Mouse (Mus musculus): ENCODE results near the gene Nell2. TPM values are rescaled to one million over a fixed set of nuclear protein-coding genes. Genes with fewer than 3 reads are reported as not detected.

Nell2 gene
- polyA plus RNA-seq, 1 experiment from 2014 or later = 1.8 TPM

DNA sequence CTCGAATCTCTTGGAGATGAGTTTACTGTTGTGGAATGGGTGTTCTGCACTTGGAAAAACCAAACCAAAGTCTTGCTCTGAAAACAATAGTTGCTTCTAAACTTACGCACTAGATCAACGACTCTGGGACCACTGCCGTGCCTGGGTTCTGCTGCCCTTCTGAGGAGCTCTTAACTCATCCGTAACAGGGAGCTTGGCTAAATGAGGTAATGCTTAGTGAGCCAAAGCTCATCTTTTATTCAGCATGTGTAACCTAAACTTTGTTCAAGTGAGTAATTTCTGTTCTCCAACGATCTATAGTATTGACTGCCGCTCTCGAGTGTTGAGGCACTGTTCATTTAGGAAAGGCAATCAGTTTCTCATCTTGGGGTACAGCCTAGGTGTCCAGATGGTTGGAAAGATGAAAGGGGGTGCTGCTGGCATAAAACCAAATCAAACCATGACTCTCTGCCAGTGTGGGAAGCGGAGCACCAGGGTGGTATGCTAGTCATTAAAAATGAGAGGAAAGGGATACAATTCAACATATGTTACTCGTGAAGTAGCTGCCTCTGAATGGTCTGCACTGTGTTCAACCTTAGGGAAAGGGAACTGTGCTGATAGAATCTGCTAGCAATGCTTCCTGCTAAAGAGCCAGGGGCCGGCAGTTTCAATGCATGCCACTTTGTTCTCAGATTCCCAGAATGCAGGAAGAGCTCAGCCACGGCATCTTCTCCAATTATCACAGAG is 311.6 kb downstream of the Nell2 start:
- no peak overlapping the region for H3K27ac ChIP-seq (ENCODE audit: low read depth, low read length)
- ATAC-seq (replicated peaks; ENCODE audit: low FRiP score) (no peak), DNase-seq (ENCODE audit: low spot score) (no peak)
- 79% methylated on average over 12 of the region's 12 CpGs for WGBS
- H3K4me3 ChIP-seq (ENCODE audit: low read depth, low read length) = no peak overlapping the region
- H3K36me3 ChIP-seq (ENCODE audit: control insufficient read depth, insufficient read depth, low read length) = no peaks in the 10 kb centered on the region
- no peak overlapping the region for H3K4me2 ChIP-seq
- H3K9ac ChIP-seq (ENCODE audit: low read depth, low read length) = no peak overlapping the region
- no peaks in the 10 kb centered on the region for H3K27me3 ChIP-seq (replicated peaks; ENCODE audit: control insufficient read depth, insufficient read depth, low read length)
- no peaks in the 10 kb centered on the region for H3K9me3 ChIP-seq (ENCODE audit: control insufficient read depth, low read length)
- no peaks in the 10 kb centered on the region for H3K4me1 ChIP-seq (replicated peaks; ENCODE audit: control insufficient read depth, insufficient read depth, low read length)

DNA sequence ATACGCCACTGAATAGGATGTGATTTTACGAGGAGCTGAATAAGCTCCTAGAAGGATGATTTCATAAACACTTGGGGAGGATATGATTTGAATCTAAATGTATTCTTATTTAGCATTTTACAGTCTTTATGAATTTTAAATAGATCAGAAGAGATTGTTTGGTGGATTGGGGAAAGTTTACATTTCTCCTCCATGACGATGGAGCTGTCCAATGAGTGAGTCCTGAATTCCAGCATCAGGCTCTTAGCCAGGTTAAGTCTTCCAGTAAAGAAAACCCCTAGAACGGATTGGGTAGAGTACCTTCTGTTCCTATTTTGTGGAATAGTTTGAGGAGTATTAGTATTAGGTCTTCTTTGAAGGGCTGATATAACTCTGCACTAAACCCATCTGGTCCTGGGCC is 317.8 kb downstream of the Nell2 start:
- H3K27ac ChIP-seq (ENCODE audit: low read depth, low read length) = no peak overlapping the region
- H3K9ac ChIP-seq (ENCODE audit: low read depth, low read length) = no peak overlapping the region
- H3K36me3 ChIP-seq (ENCODE audit: control insufficient read depth, insufficient read depth, low read length) = no peaks in the 10 kb centered on the region
- ATAC-seq (replicated peaks; ENCODE audit: low FRiP score) (no peak), DNase-seq (ENCODE audit: low spot score) (no peak)
- WGBS = 71% methylated on average over 4 of the region's 4 CpGs
- no peaks in the 10 kb centered on the region for H3K9me3 ChIP-seq (ENCODE audit: control insufficient read depth, low read length)
- H3K4me2 ChIP-seq = no peak overlapping the region
- no peaks in the 10 kb centered on the region for H3K27me3 ChIP-seq (replicated peaks; ENCODE audit: control insufficient read depth, insufficient read depth, low read length)
- no peak overlapping the region for H3K4me3 ChIP-seq (ENCODE audit: low read depth, low read length)
- no peaks in the 10 kb centered on the region for H3K4me1 ChIP-seq (replicated peaks; ENCODE audit: control insufficient read depth, insufficient read depth, low read length)

DNA sequence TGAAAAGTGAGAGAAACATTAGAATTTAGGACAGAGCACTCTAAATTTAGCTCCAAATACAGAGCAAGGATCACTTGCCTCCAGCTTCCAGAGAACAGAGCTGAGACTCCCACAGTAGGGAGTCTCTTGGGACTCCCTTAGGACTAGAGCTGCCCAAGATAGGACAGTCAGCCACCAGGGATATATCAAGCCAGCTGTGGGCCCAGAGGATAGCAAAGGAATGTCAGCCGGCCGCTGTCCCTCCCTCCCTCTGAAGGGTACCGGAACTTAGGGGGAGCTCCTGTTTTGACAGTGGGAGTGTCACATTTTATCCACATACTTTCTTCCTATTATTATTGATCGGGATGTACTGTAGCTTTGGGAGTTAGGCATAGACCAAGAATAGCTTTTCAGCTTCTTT is 319.2 kb downstream of the Nell2 start:
- DNase-seq (ENCODE audit: low spot score) = no peak
- no peak overlapping the region for H3K9ac ChIP-seq (ENCODE audit: low read depth, low read length)
- WGBS = 83% methylated on average over 4 of the region's 4 CpGs
- H3K9me3 ChIP-seq (ENCODE audit: control insufficient read depth, low read length) = no peaks in the 10 kb centered on the region
- H3K36me3 ChIP-seq (ENCODE audit: control insufficient read depth, insufficient read depth, low read length) = no peaks in the 10 kb centered on the region
- no peak overlapping the region for H3K4me3 ChIP-seq (ENCODE audit: low read depth, low read length)
- H3K27ac ChIP-seq (ENCODE audit: low read depth, low read length) = no peak overlapping the region
- H3K4me2 ChIP-seq = no peak overlapping the region
- no peak for ATAC-seq (replicated peaks; ENCODE audit: low FRiP score)
- H3K27me3 ChIP-seq (replicated peaks; ENCODE audit: control insufficient read depth, insufficient read depth, low read length) = no peaks in the 10 kb centered on the region
- no peaks in the 10 kb centered on the region for H3K4me1 ChIP-seq (replicated peaks; ENCODE audit: control insufficient read depth, insufficient read depth, low read length)

DNA sequence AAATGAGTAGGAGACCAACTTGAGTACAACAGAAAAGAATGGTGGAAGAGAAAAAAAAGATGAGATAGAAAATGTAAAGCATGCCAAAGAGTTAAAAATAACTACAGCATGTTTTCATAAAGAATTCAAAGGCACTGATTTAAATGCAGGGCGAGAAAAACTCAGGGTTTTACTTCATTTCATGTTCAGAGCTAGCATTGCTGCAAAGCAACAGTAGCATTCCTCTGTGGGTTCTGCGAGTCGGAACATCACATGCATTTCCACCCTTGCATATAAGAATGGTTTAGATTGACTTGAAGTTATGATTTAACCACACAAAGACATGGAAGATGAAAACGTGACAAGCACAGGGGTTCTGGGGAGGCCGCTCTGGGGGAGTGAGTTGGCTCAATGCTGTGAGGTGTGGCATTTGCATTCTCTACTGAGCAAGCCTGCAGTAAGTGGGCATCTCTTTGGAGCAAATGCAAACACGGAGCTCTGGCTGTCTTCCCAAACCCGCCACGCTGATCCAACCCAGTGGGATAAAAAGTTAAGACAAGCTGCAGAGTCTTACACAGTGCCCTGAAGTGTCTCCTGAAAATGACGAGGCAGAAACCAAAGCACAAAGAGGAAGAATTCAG is 334.6 kb downstream of the Nell2 start:
- Histone ChIP-seq H3K27me3 (replicated peaks; ENCODE audit: control insufficient read depth, insufficient read depth, low read length) (no peaks in the 10 kb centered on the region), H3K9me3 (ENCODE audit: control insufficient read depth, low read length) (no peaks in the 10 kb centered on the region), H3K4me2 (no peak overlapping the region), H3K4me1 (replicated peaks; ENCODE audit: control insufficient read depth, insufficient read depth, low read length) (no peaks in the 10 kb centered on the region), H3K27ac (ENCODE audit: low read depth, low read length) (no peak overlapping the region), H3K36me3 (ENCODE audit: control insufficient read depth, insufficient read depth, low read length) (no peaks in the 10 kb centered on the region), H3K9ac (ENCODE audit: low read depth, low read length) (no peak overlapping the region), H3K4me3 (ENCODE audit: low read depth, low read length) (no peak overlapping the region)
- DNase-seq (ENCODE audit: low spot score) (no peak), ATAC-seq (replicated peaks; ENCODE audit: low FRiP score) (no peak)
- WGBS = 70% methylated on average over 9 of the region's 9 CpGs

DNA sequence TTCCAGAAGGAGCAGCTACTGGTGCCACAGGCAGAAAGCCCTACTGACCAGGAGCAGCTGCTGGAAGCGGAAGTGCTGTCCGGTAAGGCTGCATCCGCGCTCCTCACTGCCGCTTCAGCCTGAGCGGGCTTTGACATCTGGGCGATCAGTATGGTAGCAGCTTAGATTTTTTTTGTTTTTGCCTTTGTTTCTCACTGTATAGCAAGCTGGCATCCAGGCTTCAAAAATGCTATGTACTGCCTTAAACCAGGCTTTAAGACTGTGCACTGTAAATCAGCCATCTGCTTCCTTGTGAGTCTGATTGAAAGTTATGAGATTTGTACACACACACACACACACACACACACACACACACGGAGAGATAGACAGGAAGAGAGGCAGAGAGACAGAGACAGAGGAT is 335.4 kb downstream of the Nell2 start:
- no peaks in the 10 kb centered on the region for H3K9me3 ChIP-seq (ENCODE audit: control insufficient read depth, low read length)
- no peak for DNase-seq (ENCODE audit: low spot score)

DNA sequence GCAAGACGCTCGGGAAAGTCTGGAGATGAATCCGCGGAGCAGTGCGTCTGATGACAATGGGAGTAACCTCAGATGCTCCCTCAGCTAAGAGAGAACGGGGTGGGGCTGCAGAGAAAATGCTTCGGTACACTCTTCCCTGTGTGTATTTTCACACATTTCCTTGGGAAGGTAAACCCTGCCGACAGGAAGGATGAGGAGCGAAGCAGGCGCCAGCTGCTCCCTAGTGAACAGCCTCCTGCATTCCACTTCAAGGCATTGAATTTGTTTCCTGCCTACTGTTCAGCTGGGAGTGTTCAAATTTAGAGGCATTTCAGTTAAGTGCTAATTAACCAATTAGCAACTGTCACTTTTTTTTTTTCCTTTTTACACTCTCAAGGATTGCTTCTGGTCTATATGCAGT is 342.1 kb downstream of the Nell2 start:
- Histone ChIP-seq H3K4me2 (no peak overlapping the region), H3K4me3 (ENCODE audit: low read depth, low read length) (no peak overlapping the region), H3K36me3 (ENCODE audit: control insufficient read depth, insufficient read depth, low read length) (no peaks in the 10 kb centered on the region), H3K9me3 (ENCODE audit: control insufficient read depth, low read length) (no peaks in the 10 kb centered on the region), H3K27ac (ENCODE audit: low read depth, low read length) (no peak overlapping the region), H3K27me3 (replicated peaks; ENCODE audit: control insufficient read depth, insufficient read depth, low read length) (no peaks in the 10 kb centered on the region), H3K9ac (ENCODE audit: low read depth, low read length) (no peak overlapping the region), H3K4me1 (replicated peaks; ENCODE audit: control insufficient read depth, insufficient read depth, low read length) (no peaks in the 10 kb centered on the region)
- ATAC-seq (replicated peaks; ENCODE audit: low FRiP score) (no peak), DNase-seq (ENCODE audit: low spot score) (no peak)
- 52% methylated on average over 10 of the region's 10 CpGs for WGBS

More for the DNA sequence above, 335.4 kb downstream of the Nell2 start:
- Histone ChIP-seq H3K27ac (ENCODE audit: low read depth, low read length) (no peak overlapping the region), H3K36me3 (ENCODE audit: control insufficient read depth, insufficient read depth, low read length) (no peaks in the 10 kb centered on the region), H3K4me2 (no peak overlapping the region), H3K4me1 (replicated peaks; ENCODE audit: control insufficient read depth, insufficient read depth, low read length) (no peaks in the 10 kb centered on the region), H3K9ac (ENCODE audit: low read depth, low read length) (no peak overlapping the region), H3K27me3 (replicated peaks; ENCODE audit: control insufficient read depth, insufficient read depth, low read length) (no peaks in the 10 kb centered on the region), H3K4me3 (ENCODE audit: low read depth, low read length) (no peak overlapping the region)
- ATAC-seq (replicated peaks; ENCODE audit: low FRiP score) = no peak
- WGBS = 85% methylated on average over 8 of the region's 8 CpGs

DNA sequence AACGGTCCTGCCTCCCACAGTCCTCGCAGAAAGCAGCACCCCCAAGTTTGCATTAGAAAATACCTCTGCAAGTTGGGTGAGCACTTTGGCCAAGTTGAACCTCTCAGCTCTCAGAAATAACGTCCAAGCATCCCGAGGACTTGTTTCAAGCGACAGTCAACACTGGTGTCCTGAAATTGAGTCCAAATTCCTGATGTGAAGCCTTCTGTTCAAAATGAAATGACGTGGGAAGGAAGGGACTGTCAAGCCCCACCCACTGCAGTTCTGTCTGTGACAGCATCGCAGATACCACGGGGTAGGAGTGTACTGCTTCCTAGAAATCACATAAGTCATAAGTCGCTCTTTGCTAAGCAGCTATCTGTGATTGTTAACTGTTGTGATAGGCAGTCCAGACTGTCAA is 342.9 kb downstream of the Nell2 start:
- Histone ChIP-seq H3K27ac (ENCODE audit: low read depth, low read length) (no peak overlapping the region), H3K4me3 (ENCODE audit: low read depth, low read length) (no peak overlapping the region), H3K9ac (ENCODE audit: low read depth, low read length) (no peak overlapping the region), H3K9me3 (ENCODE audit: control insufficient read depth, low read length) (no peaks in the 10 kb centered on the region), H3K4me1 (replicated peaks; ENCODE audit: control insufficient read depth, insufficient read depth, low read length) (no peaks in the 10 kb centered on the region), H3K4me2 (no peak overlapping the region), H3K36me3 (ENCODE audit: control insufficient read depth, insufficient read depth, low read length) (no peaks in the 10 kb centered on the region), H3K27me3 (replicated peaks; ENCODE audit: control insufficient read depth, insufficient read depth, low read length) (no peaks in the 10 kb centered on the region)
- whole genome bisulfite sequencing = 58% methylated on average over 9 of the region's 9 CpGs
- ATAC-seq (replicated peaks; ENCODE audit: low FRiP score) (no peak), DNase-seq (ENCODE audit: low spot score) (no peak)

DNA sequence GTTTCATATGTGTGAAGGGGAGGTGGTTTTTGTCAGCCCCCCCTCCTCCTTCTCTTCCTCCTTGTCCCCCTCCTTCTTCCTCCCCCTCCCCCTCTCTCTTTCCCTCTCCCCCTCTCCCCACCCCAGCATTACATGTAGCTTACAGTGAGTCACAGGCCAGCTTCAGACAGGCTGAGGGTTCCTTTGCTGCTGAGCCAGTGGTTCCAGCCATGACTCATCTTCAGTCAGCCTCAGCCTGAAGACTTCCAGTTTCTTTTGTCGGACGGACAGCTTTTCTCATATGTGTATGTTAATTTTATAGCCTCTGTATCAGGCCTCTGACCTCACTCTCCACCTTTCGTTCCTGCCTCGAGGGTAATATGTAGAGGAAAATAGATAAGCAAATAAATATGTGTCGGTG is 344.9 kb downstream of the Nell2 start:
- H3K27me3 ChIP-seq (replicated peaks; ENCODE audit: control insufficient read depth, insufficient read depth, low read length) = no peaks in the 10 kb centered on the region
- H3K27ac ChIP-seq (ENCODE audit: low read depth, low read length) = no peak overlapping the region
- H3K4me1 ChIP-seq (replicated peaks; ENCODE audit: control insufficient read depth, insufficient read depth, low read length) = no peaks in the 10 kb centered on the region
- no peaks in the 10 kb centered on the region for H3K9me3 ChIP-seq (ENCODE audit: control insufficient read depth, low read length)
- no peak overlapping the region for H3K4me3 ChIP-seq (ENCODE audit: low read depth, low read length)
- DNase-seq (ENCODE audit: low spot score) (no peak), ATAC-seq (replicated peaks; ENCODE audit: low FRiP score) (no peak)
- H3K9ac ChIP-seq (ENCODE audit: low read depth, low read length) = no peak overlapping the region
- WGBS = 71% methylated on average over 5 of the region's 5 CpGs
- H3K4me2 ChIP-seq = no peak overlapping the region
- no peaks in the 10 kb centered on the region for H3K36me3 ChIP-seq (ENCODE audit: control insufficient read depth, insufficient read depth, low read length)

DNA sequence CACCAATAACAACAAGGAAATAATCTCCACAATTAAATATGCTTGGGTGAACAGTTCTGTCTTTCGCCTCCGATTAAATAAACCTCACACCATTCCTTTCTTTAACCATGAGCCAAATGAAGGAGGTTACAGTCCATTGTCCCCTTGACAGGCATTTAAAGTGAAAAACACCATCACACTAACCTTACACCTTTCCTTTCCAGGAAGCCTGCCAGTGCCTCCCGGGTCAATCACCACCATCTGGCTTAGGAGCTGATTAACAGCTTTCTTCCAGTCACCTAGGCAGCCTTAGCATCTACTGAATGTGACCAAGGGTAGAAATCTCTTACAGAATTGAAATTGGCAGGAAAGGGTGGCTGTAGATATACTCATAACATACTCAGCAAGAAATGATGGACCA is 371.5 kb downstream of the Nell2 start:
- H3K4me1 ChIP-seq (replicated peaks; ENCODE audit: control insufficient read depth, insufficient read depth, low read length) = no peaks in the 10 kb centered on the region
- no peaks in the 10 kb centered on the region for H3K36me3 ChIP-seq (ENCODE audit: control insufficient read depth, insufficient read depth, low read length)
- no peaks in the 10 kb centered on the region for H3K9me3 ChIP-seq (ENCODE audit: control insufficient read depth, low read length)
- DNase-seq (ENCODE audit: low spot score) = no peak
- no peak overlapping the region for H3K4me2 ChIP-seq
- ATAC-seq (replicated peaks; ENCODE audit: low FRiP score) = no peak
- WGBS = 68% methylated on average over 3 of the region's 3 CpGs
- no peaks in the 10 kb centered on the region for H3K27me3 ChIP-seq (replicated peaks; ENCODE audit: control insufficient read depth, insufficient read depth, low read length)
- no peak overlapping the region for H3K27ac ChIP-seq (ENCODE audit: low read depth, low read length)
- H3K9ac ChIP-seq (ENCODE audit: low read depth, low read length) = no peak overlapping the region
- no peak overlapping the region for H3K4me3 ChIP-seq (ENCODE audit: low read depth, low read length)
